Mouse (Mus musculus) CH12.LX (cell line): ENCODE data around the gene Gm20388. TPM values are rescaled to one million over a fixed set of nuclear protein-coding genes. Genes with fewer than 3 reads are reported as not detected.

Experiments
- DNase-seq: peaks from one replicate; pipeline ENCODE4 v3.0.0-alpha.2; 2013; ENCODE audit errors: extremely low read depth
- H3K27ac ChIP-seq: 2 replicates; pipeline ENCODE4 v1.5.1; 2012; ENCODE audit warnings: low read depth, mild to moderate bottlenecking, control low read depth, moderate library complexity; ENCODE audit not compliant: insufficient read depth
- H3K27me3 ChIP-seq: replicated peaks from 2 replicates; pipeline ENCODE3; 2012; ENCODE audit warnings: inconsistent platforms
- H3K36me3 ChIP-seq, 2 experiments: replicated peaks in 1 of 2; 2 replicates each; pipeline versions ENCODE3 to v1.6.1; 2012; ENCODE audit warnings: inconsistent platforms in 1 of 2, low read length in 1 of 2, mild to moderate bottlenecking in 1 of 2, mixed read lengths in 1 of 2, moderate library complexity in 1 of 2; ENCODE audit not compliant: control insufficient read depth in 1 of 2, insufficient read depth in 1 of 2
- H3K4me1 ChIP-seq, 2 experiments: 2 replicates each; pipeline ENCODE4 v1.6.1; 2012; ENCODE audit warnings: inconsistent platforms in 1 of 2, moderate library complexity in 1 of 2; ENCODE audit not compliant: insufficient read depth in 2 of 2, control insufficient read depth in 1 of 2
- H3K4me2 ChIP-seq: 2 replicates; pipeline ENCODE4 v1.6.1; 2012; ENCODE audit warnings: low read depth, mild to moderate bottlenecking, control low read depth; ENCODE audit not compliant: poor library complexity, insufficient read depth, severe bottlenecking
- H3K4me3 ChIP-seq, 3 experiments: fragments of 150-350 bp in 1 of 3; sonication (generic) in 1 of 3; replicated peaks in 1 of 3; 2 replicates each; pipeline versions ENCODE3 to v1.5.1; 2011 to 2012; ENCODE audit warnings: low read depth in 2 of 3, low read length in 2 of 3, mild to moderate bottlenecking in 2 of 3, moderate library complexity in 2 of 3, control low read depth in 1 of 3, improper control_type of control experiment in 1 of 3, inconsistent platforms in 1 of 3, mixed read lengths in 1 of 3; ENCODE audit not compliant: poor library complexity in 1 of 3
- H3K79me2 ChIP-seq: replicated peaks from 2 replicates; pipeline ENCODE4 v1.6.1; 2012; ENCODE audit warnings: mild to moderate bottlenecking, moderate library complexity; ENCODE audit not compliant: control insufficient read depth, poor library complexity, insufficient read depth, severe bottlenecking; ENCODE audit errors: extremely low read depth
- H3K9ac ChIP-seq: 2 replicates; pipeline ENCODE4 v1.6.1; 2012; ENCODE audit warnings: low read depth, mild to moderate bottlenecking, control low read depth, moderate library complexity; ENCODE audit not compliant: insufficient read depth
- H3K9me3 ChIP-seq: replicated peaks from 2 replicates; pipeline ENCODE3; 2012; ENCODE audit warnings: low read length, inconsistent platforms, mixed read lengths
- BHLHE40 ChIP-seq: IDR thresholded peaks from 2 replicates; pipeline ENCODE4 v1.6.1; 2011; ENCODE audit warnings: mild to moderate bottlenecking, low read depth, low read length, improper control_type of control experiment
- CHD1 ChIP-seq: IDR thresholded peaks from 2 replicates; pipeline ENCODE4 v1.6.1; 2012; ENCODE audit warnings: low read depth, low read length, improper control_type of control experiment, inconsistent platforms
- CTCF ChIP-seq, 2 experiments: IDR thresholded peaks in 1 of 2; conservative IDR thresholded peaks in 1 of 2; 2 replicates each; pipeline ENCODE4 v1.5.1; 2011 to 2012; ENCODE audit warnings: low read depth in 2 of 2, low read length in 2 of 2, improper control_type of control experiment in 1 of 2, inconsistent platforms in 1 of 2, mild to moderate bottlenecking in 1 of 2, moderate library complexity in 1 of 2
- ETS1 ChIP-seq: conservative IDR thresholded peaks from 2 replicates; pipeline ENCODE4 v1.6.1; 2012; ENCODE audit warnings: low read depth, mild to moderate bottlenecking, inconsistent platforms, low read length, improper control_type of control experiment, moderate library complexity
- IRF4 ChIP-seq: IDR thresholded peaks from 2 replicates; pipeline ENCODE4 v1.6.1; 2014; ENCODE audit warnings: low read depth, mild to moderate bottlenecking, inconsistent platforms, low read length, improper control_type of control experiment
- JUND ChIP-seq: conservative IDR thresholded peaks from 2 replicates; pipeline ENCODE4 v1.6.1; 2011; ENCODE audit warnings: low read depth, low read length, improper control_type of control experiment
- KAT2A ChIP-seq: IDR thresholded peaks from 2 replicates; pipeline ENCODE4 v1.6.1; 2012; ENCODE audit warnings: low read length, improper control_type of control experiment, inconsistent platforms; ENCODE audit not compliant: insufficient replicate concordance
- MAX ChIP-seq: IDR thresholded peaks from 2 replicates; pipeline ENCODE4 v1.6.1; 2011; ENCODE audit warnings: low read length, improper control_type of control experiment
- MEF2A ChIP-seq: IDR thresholded peaks from 2 replicates; pipeline ENCODE4 v1.6.1; 2014; ENCODE audit warnings: low read depth, mild to moderate bottlenecking, inconsistent platforms, low read length, improper control_type of control experiment, borderline replicate concordance
- MYC ChIP-seq: IDR thresholded peaks from 2 replicates; pipeline ENCODE4 v1.6.1; 2011; ENCODE audit warnings: low read depth, mild to moderate bottlenecking, improper control_type of control experiment, low read length
- NRF1 ChIP-seq: IDR thresholded peaks from 2 replicates; pipeline ENCODE4 v1.6.1; 2014; ENCODE audit warnings: low read depth, mild to moderate bottlenecking, inconsistent platforms, low read length, improper control_type of control experiment, moderate library complexity
- PAX5 ChIP-seq: IDR thresholded peaks from 2 replicates; pipeline ENCODE4 v1.6.1; 2012; ENCODE audit warnings: low read length, inconsistent platforms, mixed read lengths
- SIN3A ChIP-seq: IDR thresholded peaks from 2 replicates; pipeline ENCODE4 v1.6.1; 2012; ENCODE audit warnings: low read length, improper control_type of control experiment, inconsistent platforms
- UBTF ChIP-seq: IDR thresholded peaks from 2 replicates; pipeline ENCODE4 v1.6.1; 2012; ENCODE audit warnings: low read depth, mild to moderate bottlenecking, inconsistent platforms, low read length, improper control_type of control experiment, moderate library complexity
- ZNF384 ChIP-seq: IDR thresholded peaks from 2 replicates; pipeline ENCODE4 v1.6.1; 2012; ENCODE audit warnings: low read depth, low read length, improper control_type of control experiment, inconsistent platforms
- dilution Hi-C: fragments of 300-500 bp; cut with MboI; formaldehyde crosslinking; loops from 2 replicates; pipeline ENCODE4 v1.14.3; 2020; ENCODE audit warnings: low sequenced_read_pairs; ENCODE audit not compliant: extremely low pct_unique_long_range_greater_than_20kb, extremely low pct_ligation_motif_present
- in situ Hi-C: fragments of 300-500 bp; cut with MboI; formaldehyde crosslinking; loops from 3 replicates; pipeline ENCODE4 v1.14.3; 2019; ENCODE audit warnings: low sequenced_read_pairs, low pct_ligation_motif_present, low pct_unique_long_range_greater_than_20kb, mixed read lengths
- polyA plus RNA-seq: library from polyadenylated mRNA; unstranded; fragments of >175 nt; gene quantifications from 2 replicates; pipeline ENCODE4 v1.2.1, GENCODE M21; 2012; ENCODE audit warnings: low read depth; ENCODE audit not compliant: insufficient read length
- total RNA-seq, 2 experiments: library from RNA; depleted of rRNA; stranded (reverse); fragments of 300-350 nt in 1 of 2; fragments of >200 nt in 1 of 2; gene quantifications; 2 replicates each; pipeline ENCODE4 v1.2.3; 2012 to 2014

The Gm20388 gene
- total and polyA plus RNA-seq, 3 experiments = 14.8 to 26.3 (median 22.2) TPM

- Histone ChIP-seq H3K9ac (no peak overlapping the region), H3K27me3 (peaks cover 87% of the 10 kb centered on the region), H3K36me3 (no peaks in the 10 kb centered on the region), H3K4me3 (no peak overlapping the region), H3K4me2 (no peak overlapping the region), H3K9me3 (no peaks in the 10 kb centered on the region), H3K27ac (no peak overlapping the region), H3K4me1 (no peaks in the 10 kb centered on the region), H3K79me2 (no peaks in the 10 kb centered on the region)
- in situ Hi-C loops (no loop called here), dilution Hi-C loops (no loop called here)
- TF ChIP-seq SIN3A = no peak
- TF ChIP-seq ETS1 = no peak
- no peak for TF ChIP-seq CHD1
- TF ChIP-seq PAX5 = no peak
- no peak for TF ChIP-seq KAT2A
- peak in 1 of 2 experiments; percentile 52; a peak in 2 of 4 replicates for TF ChIP-seq CTCF (conservative IDR thresholded peaks at IDR 0.05 in 1 of 2, IDR thresholded peaks at IDR 0.05 in 1 of 2; ENCODE audit: low read depth in 2 of 2, low read length in 2 of 2)
- DNase-seq = no peak
Observed at GRCm38 (mm10) chr8:122047206-122047870, 2136.7 kb downstream of the Gm20388 start.

GRCm38 (mm10) chr8:122049266-122049665 is 2138.6 kb downstream of the Gm20388 start:
- Histone ChIP-seq H3K4me1 (no peaks in the 10 kb centered on the region), H3K79me2 (no peaks in the 10 kb centered on the region), H3K4me2 (no peak overlapping the region), H3K4me3 (no peak overlapping the region), H3K9me3 (no peaks in the 10 kb centered on the region), H3K9ac (no peak overlapping the region), H3K27me3 (peaks cover 79% of the 10 kb centered on the region), H3K27ac (no peak overlapping the region), H3K36me3 (no peaks in the 10 kb centered on the region)
- dilution Hi-C loops = no loop called here
- TF ChIP-seq IRF4 = no peak
- TF ChIP-seq MYC = no peak
- no peak for TF ChIP-seq UBTF
- TF ChIP-seq NRF1 = no peak
- TF ChIP-seq MAX = no peak
- TF ChIP-seq ETS1 = no peak
- TF ChIP-seq CTCF (conservative IDR thresholded peaks at IDR 0.05 in 1 of 2, IDR thresholded peaks at IDR 0.05 in 1 of 2; ENCODE audit: low read depth in 2 of 2, low read length in 2 of 2) = no peak
- no peak for TF ChIP-seq BHLHE40
- TF ChIP-seq ZNF384 = no peak
- TF ChIP-seq JUND = no peak
- TF ChIP-seq MEF2A = no peak
- no peak for DNase-seq
- in situ Hi-C loops = no loop called here
